Mouse (Mus musculus): ENCODE measurements around the gene Gabpa. TPM values are rescaled to one million over a fixed set of nuclear protein-coding genes. Genes with fewer than 3 reads are reported as not detected.

The Gabpa gene
- total RNA-seq, 2 experiments from 2014 or later: 17.9 to 24.4 TPM

DNA sequence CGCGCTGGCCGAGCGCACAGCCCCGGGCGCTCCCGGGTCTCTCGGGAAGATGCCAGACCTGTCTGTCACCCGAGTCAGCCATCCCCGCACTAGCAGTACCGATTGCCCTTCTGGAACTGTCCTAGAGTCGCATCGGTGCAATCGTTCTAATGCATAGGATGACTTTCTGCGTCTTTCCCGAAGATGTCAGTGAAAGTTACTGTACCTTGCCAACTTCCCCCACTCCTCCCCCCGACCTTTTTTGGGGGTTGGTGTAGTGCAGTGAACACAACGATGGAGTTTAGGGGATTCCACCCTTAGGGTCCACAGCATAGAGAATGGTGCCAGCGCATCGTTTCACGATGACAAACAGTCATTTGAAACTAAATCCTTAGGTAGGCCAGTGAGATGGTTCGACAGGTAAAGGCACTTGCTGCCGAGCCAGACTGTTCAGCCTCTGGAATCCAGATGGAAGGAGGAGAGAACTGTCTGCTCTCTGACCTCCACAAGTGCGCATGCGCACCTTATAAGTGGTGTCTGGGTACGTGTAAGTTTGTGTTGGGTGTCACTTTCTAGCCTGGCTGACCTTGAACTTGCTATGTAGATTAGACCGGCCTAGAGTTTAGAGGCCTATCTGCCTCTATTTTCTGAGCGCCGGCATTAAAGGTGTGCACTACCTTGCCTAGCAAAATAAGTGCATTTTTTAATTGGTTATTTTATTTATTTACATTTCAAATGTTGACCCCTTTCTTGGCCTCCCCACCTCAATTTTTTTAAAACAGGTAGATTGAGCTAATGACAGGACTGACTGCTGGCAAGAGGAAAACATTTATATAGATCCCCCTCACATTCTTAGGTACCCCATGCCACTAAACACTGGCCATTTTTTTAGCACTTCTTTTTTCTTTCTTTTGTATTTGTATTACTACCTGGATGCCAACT is 1.4 kb downstream of the Gabpa start:
- DNase-seq: peak in 1 of 2 experiments; percentile 26
- intact Hi-C loops (cut with DNase I): loop anchor here (5.0 kb wide), 1 partner anchor 99 kb away; the partner anchor contains the start of gene Mrpl39

DNA sequence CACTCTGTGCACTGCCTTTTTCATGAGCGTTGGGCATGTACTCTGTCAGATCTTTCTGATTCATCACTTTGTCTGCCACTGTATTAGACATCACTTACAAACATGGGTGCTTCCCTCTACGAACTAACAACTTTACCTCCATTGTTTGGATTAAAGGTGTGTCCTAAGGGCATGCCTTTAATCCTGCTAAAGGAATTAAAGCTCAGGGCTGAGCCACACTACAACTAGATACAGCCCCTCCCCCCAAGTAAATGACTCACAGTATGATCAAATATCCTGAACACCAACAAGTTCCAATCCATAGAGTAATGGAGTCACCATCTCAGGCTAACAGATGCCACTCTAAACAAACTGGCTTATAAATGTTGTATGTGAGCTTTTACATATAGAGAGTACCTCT is 3.9 kb downstream of the Gabpa start:
- intact Hi-C loops (cut with DNase I): loop anchor here (5.0 kb wide), 1 partner anchor 101 kb away; the partner anchor contains the start of gene Mrpl39
- DNase-seq: no peak

DNA sequence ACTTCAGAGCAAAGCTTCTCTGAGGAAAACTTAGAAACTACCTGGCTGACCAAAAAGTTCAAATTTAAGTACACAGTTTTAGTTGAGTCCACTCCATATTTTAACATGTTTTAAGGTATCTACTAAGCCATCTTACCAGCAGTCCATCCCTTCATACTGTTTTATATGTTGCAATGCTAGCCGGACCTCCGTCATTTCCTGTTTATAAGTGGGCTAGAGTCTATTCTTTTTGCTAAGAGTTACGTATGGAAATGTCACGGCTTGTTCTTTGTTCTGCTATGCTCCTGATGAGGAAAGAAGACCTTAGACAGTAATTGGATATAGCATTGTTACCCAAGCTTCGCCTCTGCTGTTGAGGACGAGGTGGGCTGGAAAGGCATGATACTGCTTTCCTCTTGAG is 18.8 kb downstream of the Gabpa start:
- no peak for DNase-seq
- intact Hi-C loops (cut with DNase I): loop anchor here (5.0 kb wide), 1 partner anchor 1796 kb away; no protein-coding TSS in a partner anchor

DNA sequence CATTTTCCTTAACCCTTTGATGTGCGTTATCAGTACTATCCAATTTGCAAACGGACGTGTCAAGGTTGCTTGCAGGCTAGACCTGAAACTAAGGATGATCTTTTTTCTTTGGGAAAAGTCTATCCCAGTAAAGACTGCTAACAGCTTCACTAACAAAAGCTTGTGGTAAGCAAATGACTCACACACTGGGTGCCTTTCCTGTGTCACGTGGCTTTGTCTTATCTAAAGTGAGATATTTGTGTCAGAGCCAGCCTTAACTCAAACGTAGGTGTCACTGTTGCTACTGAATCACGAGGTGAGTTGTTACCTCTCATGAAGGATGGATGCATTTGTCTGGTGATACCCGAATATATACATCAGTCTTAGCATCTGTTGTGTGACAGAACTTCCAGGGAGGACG is 29.9 kb downstream of the Gabpa start:
- DNase-seq: no peak
- intact Hi-C loops (cut with DNase I): no loop called here

DNA sequence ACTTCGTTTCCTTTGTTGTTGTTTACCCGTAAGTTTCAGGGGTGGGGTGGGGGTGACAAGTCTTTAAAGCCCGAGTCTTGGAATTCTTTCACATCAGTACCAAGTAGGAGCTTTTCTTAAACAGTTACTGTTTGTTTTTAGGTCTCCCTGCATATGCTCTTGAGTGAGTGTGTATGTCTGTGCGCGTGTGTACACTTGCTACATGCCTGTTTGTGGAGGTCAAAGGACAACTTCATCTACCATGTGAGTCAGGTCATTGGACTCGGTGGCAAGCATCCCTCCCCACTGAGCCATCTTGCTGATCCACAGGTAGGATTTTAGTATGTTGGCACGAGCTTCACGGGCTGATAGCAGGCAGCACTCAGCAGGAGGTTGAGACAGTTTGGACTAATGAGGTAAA is 39.1 kb downstream of the Gabpa start:
- intact Hi-C loops (cut with DNase I): no loop called here
- DNase-seq: no peak

DNA sequence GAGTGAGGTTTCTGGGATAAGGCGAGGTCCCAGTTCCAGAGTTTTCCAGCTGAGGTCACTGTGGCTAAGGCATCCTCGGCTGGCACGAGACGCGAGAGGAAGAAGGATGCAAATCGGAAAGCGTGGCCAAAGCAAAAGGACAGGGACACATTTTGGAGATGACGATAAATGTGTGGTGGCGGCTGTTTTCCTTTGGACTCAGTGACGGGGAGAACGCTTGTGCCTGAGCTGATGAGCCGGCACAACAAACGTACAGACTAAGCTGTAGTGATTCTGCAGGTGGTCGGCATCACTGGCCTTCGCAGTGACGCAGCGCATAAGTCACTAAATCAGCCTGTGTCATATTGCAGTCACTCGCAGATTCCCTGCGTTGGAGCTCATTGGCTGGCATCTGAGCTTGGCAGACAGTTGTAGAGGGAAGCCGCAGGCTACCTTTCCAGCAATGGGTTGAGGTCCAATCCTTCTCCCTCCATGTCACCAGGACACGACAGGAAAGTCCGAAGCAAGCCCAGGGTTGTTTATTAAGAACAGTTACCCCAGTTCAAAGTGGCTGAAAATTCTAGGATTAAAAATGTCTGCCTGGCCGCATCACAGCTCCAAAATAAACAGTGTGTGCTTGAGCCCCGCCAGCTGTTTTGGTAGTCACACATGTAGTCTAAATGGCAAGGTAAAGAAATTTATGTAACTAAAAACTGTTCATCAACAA is 40.4 kb downstream of the Gabpa start:
- intact Hi-C loops (cut with DNase I): no loop called here

DNA sequence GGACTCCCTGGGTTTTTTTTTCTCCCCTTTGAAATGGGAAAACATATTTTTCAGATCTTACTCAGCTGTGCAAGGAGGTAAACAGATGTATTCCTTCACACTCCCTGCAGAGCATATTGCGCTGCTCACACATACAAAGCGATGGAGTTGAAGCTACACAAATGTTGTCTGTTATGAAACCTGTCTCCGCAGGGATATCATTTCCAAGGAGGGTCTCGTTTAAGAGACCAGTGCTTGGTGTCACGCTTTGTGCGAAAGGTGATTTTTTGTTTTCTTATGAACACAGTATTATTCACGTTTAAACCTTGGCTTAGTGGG is 41.0 kb downstream of the Gabpa start:
- DNase-seq: no peak
- intact Hi-C loops (cut with DNase I): no loop called here

More for the DNA sequence above, 40.4 kb downstream of the Gabpa start:
- DNase-seq: no peak

DNA sequence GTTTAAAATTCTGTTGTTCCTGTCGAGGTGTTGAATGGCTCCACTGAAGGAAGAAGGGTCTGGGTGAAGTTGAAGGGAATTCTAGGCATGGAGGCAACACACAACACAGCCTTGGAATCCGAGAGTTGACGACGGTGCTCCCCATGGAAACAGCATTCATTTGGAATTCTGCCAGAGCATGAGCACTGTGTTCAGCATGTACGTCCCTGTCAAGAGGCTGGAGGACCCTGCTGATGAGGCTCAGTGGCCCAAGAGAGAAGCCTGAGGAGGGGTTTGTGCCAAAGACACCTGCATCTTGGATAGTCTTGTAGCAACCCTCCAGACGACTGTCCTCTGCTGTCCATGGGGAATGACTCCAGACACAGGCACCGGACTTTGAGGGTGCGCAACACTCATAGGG is 41.4 kb downstream of the Gabpa start:
- intact Hi-C loops (cut with DNase I): no loop called here
- no peak for DNase-seq

DNA sequence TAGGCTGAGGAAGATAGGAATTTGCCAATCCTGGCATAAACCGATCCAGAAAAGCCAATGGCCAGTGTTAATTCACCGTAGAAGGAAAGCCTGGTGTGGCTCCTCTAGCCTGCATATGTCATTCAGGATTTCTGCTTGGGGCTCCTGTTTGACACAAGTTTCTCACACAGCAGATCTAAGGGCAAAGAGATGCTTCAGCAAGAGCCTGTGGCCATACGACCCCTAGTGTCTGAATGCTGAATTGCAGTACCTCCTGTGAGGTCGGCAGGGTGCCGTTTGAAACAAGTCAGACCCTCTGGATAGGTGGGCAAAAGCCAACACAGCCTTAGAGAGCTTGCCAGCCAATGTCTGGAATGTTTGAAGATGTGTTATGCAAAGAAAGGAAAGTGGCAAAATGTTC is 44.4 kb downstream of the Gabpa start:
- DNase-seq: peak; percentile 27 to 35
- intact Hi-C loops (cut with DNase I): loop anchor here (2.0 kb wide), 1 partner anchor 144 kb away; the partner anchor contains the start of gene Mrpl39

DNA sequence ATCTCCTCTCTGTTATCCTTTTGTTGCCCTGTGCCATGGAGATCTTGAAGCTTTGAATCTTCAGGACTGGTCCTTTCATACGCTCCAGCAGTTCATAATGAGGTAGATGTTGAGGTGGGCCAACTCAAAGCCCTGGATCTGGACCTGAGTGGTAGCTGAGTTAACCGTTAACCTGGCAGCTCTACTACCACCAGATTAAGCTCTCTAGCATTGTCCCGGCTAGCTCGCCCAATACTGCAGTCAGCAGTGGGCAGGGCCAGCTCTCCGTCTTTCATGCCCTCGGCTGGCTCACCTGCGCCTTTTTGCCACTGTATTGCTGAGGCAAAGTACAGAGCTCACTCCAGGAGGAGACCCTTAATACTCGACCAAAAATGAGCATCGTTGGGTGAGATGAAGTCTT is 46.4 kb downstream of the Gabpa start:
- DNase-seq: no peak
- intact Hi-C loops (cut with DNase I): no loop called here

DNA sequence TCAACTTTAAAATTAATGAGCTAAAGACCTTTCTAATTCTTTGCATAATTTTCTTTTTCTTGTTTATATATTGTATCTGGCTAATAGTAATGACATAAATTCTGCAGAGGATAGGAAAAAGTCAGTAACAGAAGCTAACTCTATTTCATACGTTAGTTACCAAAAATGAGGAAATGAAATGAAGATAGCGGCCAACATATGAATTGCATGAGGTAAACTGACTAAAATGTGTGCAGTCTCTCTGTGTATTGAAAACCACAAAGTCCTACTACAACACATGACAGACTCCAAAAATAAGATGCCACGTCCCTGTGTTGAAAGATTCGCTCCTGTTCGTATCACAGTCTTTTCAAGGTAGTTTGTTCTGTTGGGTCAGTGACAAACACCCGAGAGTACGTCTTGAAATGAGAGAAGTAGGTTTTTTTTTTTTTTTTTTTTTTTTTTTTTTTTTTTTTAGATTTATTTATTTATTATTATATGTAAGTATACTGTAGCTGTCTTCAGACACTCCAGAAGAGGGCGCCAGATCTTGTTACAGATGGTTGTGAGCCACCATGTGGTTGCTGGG is 47.1 kb downstream of the Gabpa start:
- DNase-seq: no peak
- intact Hi-C loops (cut with DNase I): no loop called here

DNA sequence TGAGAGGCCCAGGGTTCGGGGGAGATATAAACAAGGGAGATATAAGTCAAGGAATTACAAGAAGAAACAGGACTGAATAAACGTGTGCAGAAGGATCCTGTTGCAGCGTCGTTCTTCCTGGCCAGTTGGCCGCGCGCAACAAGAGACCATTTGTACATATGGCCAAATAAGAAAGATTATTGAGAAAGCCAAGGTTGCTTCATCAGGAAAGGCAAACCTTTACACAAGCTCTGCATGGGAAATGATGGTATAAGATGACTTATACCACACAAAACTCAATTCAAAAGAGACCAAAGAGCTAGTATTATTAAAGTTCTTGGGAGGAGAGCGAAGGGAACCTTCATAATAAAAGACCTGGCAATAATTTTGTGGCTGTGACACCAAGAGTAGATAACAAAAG is 49.8 kb downstream of the Gabpa start:
- intact Hi-C loops (cut with DNase I): no loop called here
- DNase-seq: no peak

DNA sequence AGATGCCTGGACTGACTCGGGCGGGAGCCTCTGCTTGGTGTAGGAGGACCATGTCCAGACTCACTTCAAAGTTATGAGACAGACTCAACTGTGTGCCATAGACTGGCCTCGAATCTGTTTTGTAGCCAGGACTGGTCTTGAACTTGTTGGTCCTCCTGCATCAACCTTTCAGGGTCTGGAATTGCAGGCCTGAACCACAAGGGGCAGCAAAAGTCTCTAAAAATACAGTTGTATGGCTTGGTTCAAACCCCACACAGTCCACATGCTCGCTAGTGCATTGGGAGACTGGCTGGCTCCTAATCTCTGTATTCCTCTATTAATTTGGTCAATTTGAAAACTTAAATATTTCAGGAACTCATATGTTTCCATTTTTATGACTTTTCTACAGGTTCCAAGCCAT is 68.3 kb downstream of the Gabpa start:
- intact Hi-C loops (cut with DNase I): no loop called here
- no peak for DNase-seq

DNA sequence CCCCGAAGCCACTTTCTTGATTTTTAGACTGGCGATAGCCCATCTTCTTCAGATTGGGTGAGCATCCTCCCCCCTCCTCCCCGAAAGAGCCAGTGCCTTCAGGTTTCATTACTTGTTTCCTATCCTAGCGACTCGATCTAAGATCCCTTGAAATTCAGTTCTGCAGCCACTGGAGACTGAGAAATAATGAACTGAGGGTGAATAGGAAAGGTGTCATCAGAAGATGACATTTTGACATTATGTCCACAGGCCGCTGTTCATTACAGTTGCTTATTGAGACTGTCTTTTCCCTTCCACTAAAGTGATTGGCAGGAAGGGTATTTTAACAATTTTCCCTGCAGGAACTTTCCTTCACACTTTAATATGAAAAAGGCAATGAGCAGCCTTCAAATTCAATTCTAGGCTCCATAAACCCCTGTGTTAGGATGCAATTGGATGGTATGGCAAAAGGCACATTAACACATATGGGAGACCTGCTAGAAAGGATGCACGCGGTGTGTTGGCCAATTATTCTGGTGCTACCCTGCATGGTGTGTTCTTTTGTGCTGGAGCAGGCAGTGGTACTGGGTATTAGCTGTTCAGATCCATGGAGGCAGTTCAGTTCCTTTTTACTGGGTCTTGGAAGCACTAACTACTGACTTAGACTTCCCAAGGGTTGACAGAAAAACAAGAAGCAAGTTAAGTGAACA is 76.9 kb downstream of the Gabpa start:
- intact Hi-C loops (cut with DNase I): no loop called here
- DNase-seq: no peak

Other genes starting within 250 kb of the Gabpa start
- gene Mrpl39, start 99.2 kb upstream of the Gabpa start, total RNA-seq (2021): 10 to 100 TPM; 15.7 to 16.2 TPM
- gene Jam2, start 60.8 kb upstream of the Gabpa start, total RNA-seq (2021): 10 to 100 TPM; 13.9 to 15.6 TPM
- gene Atp5j, start 700 bp downstream of the Gabpa start, total RNA-seq (2021): 1,000 to 10,000 TPM; 1,016 to 1,122 TPM